Mouse (Mus musculus): ENCODE measurements around the gene Zbtb34. TPM values are rescaled to one million over a fixed set of nuclear protein-coding genes. Genes with fewer than 3 reads are reported as not detected.

Zbtb34 gene
- 8.0 and 8.5 TPM in 2 replicates for polyA plus RNA-seq (2014; fragmentation: Nextera tagmentation; extraction: Ambion mirVana)

GRCm38 (mm10) chr2:33430771-33431699 is at the start of gene Zbtb34:
Gene Zbtb34, minus strand, starts transcription at chr2:33431324.
- H3K27me3 ChIP-seq (ENCODE audit: control insufficient read depth, insufficient read depth, low read length) = no peaks in the 10 kb centered on the region
- no peaks in the 10 kb centered on the region for H3K36me3 ChIP-seq (ENCODE audit: control insufficient read depth, insufficient read depth, low read length)
- H3K9me3 ChIP-seq (ENCODE audit: control insufficient read depth, low read length) = no peaks in the 10 kb centered on the region
- peak; percentile 87 for DNase-seq (ENCODE audit: low spot score)
- peak within 1 kb of the TSS; percentile 13 for H3K27ac ChIP-seq (ENCODE audit: low read depth, low read length)
- H3K9ac ChIP-seq (ENCODE audit: low read depth, low read length) = peak within 1 kb of the TSS; percentile 93
- peak within 1 kb of the TSS; percentile 98 for H3K4me3 ChIP-seq (ENCODE audit: low read depth, low read length)
- WGBS = 1% methylated on average over 81 of the region's 102 CpGs
- peak within 1 kb of the TSS; percentile 97 for H3K4me2 ChIP-seq (replicated peaks; ENCODE audit: low read depth, low read length)
- H3K4me1 ChIP-seq (replicated peaks; ENCODE audit: control insufficient read depth, insufficient read depth, low read length) = no peaks in the 10 kb centered on the region; the same call in 1 of the 2 replicates
- ATAC-seq (ENCODE audit: low FRiP score) = peak; percentile 78

- no peaks in the 10 kb centered on the region for H3K36me3 ChIP-seq (ENCODE audit: control insufficient read depth, insufficient read depth, low read length)
- H3K9me3 ChIP-seq (ENCODE audit: control insufficient read depth, low read length) = no peaks in the 10 kb centered on the region
- 91% methylated on average over 10 of the region's 10 CpGs for WGBS
- no peak for ATAC-seq (ENCODE audit: low FRiP score)
- H3K4me2 ChIP-seq (replicated peaks; ENCODE audit: low read depth, low read length) = no peak overlapping the region
- no peak for DNase-seq (ENCODE audit: low spot score)
- H3K27ac ChIP-seq (ENCODE audit: low read depth, low read length) = no peak overlapping the region
- no peaks in the 10 kb centered on the region for H3K27me3 ChIP-seq (ENCODE audit: control insufficient read depth, insufficient read depth, low read length)
- no peaks in the 10 kb centered on the region for H3K4me1 ChIP-seq (replicated peaks; ENCODE audit: control insufficient read depth, insufficient read depth, low read length)
- H3K4me3 ChIP-seq (ENCODE audit: low read depth, low read length) = no peak overlapping the region
- H3K9ac ChIP-seq (ENCODE audit: low read depth, low read length) = no peak overlapping the region
Measured at GRCm38 (mm10) chr2:33477961-33478755, 47.0 kb upstream of the Zbtb34 start.

GRCm38 (mm10) chr2:33475961-33476360 is 44.8 kb upstream of the Zbtb34 start:
- no peak for DNase-seq (ENCODE audit: low spot score)
- Histone ChIP-seq H3K4me2 (replicated peaks; ENCODE audit: low read depth, low read length) (no peak overlapping the region), H3K36me3 (ENCODE audit: control insufficient read depth, insufficient read depth, low read length) (no peaks in the 10 kb centered on the region), H3K9ac (ENCODE audit: low read depth, low read length) (no peak overlapping the region), H3K4me1 (replicated peaks; ENCODE audit: control insufficient read depth, insufficient read depth, low read length) (no peaks in the 10 kb centered on the region), H3K9me3 (ENCODE audit: control insufficient read depth, low read length) (no peaks in the 10 kb centered on the region), H3K27me3 (ENCODE audit: control insufficient read depth, insufficient read depth, low read length) (no peaks in the 10 kb centered on the region), H3K4me3 (ENCODE audit: low read depth, low read length) (no peak overlapping the region), H3K27ac (ENCODE audit: low read depth, low read length) (no peak overlapping the region)
- no peak for ATAC-seq (ENCODE audit: low FRiP score)

GRCm38 (mm10) chr2:33468466-33469097 is 37.5 kb upstream of the Zbtb34 start, which contains the start of gene Zbtb43:
Gene Zbtb43, minus strand, starts transcription at chr2:33468559.
- peak within 1 kb of the TSS; percentile 91 for H3K9ac ChIP-seq (ENCODE audit: low read depth, low read length)
- 6% methylated on average over 36 of the region's 36 CpGs for WGBS
- peak within 1 kb of the TSS; percentile 83 for H3K4me2 ChIP-seq (replicated peaks; ENCODE audit: low read depth, low read length)
- H3K27me3 ChIP-seq (ENCODE audit: control insufficient read depth, insufficient read depth, low read length) = no peaks in the 10 kb centered on the region
- DNase-seq (ENCODE audit: low spot score) (peak; percentile 98), ATAC-seq (ENCODE audit: low FRiP score) (peak; percentile 93)
- peak within 1 kb of the TSS; percentile 96 for H3K4me3 ChIP-seq (ENCODE audit: low read depth, low read length)
- H3K27ac ChIP-seq (ENCODE audit: low read depth, low read length) = no peak within 1 kb of the TSS
- no peaks in the 10 kb centered on the region for H3K9me3 ChIP-seq (ENCODE audit: control insufficient read depth, low read length)
- H3K4me1 ChIP-seq (replicated peaks; ENCODE audit: control insufficient read depth, insufficient read depth, low read length) = peaks cover 4% of the 10 kb centered on the region; the same call in 1 of the 2 replicates
- no peaks in the 10 kb centered on the region for H3K36me3 ChIP-seq (ENCODE audit: control insufficient read depth, insufficient read depth, low read length)

- peak; percentile 53 for ATAC-seq (ENCODE audit: low FRiP score)
- Histone ChIP-seq H3K4me1 (replicated peaks; ENCODE audit: control insufficient read depth, insufficient read depth, low read length) (peaks cover 4% of the 10 kb centered on the region; the same call in 1 of the 2 replicates), H3K27me3 (ENCODE audit: control insufficient read depth, insufficient read depth, low read length) (no peaks in the 10 kb centered on the region), H3K36me3 (ENCODE audit: control insufficient read depth, insufficient read depth, low read length) (no peaks in the 10 kb centered on the region), H3K4me3 (ENCODE audit: low read depth, low read length) (peak overlapping the region; percentile 96), H3K4me2 (replicated peaks; ENCODE audit: low read depth, low read length) (peak overlapping the region; percentile 83), H3K9ac (ENCODE audit: low read depth, low read length) (peak overlapping the region; percentile 91), H3K9me3 (ENCODE audit: control insufficient read depth, low read length) (no peaks in the 10 kb centered on the region), H3K27ac (ENCODE audit: low read depth, low read length) (no peak overlapping the region)
- WGBS = 6% methylated on average over 54 of the region's 57 CpGs
- DNase-seq (ENCODE audit: low spot score) = no peak
Measured at GRCm38 (mm10) chr2:33467546-33468465, 36.7 kb upstream of the Zbtb34 start.

GRCm38 (mm10) chr2:33465966-33466365 is 34.8 kb upstream of the Zbtb34 start:
- 77% methylated on average over 4 of the region's 4 CpGs for WGBS
- Histone ChIP-seq H3K27me3 (ENCODE audit: control insufficient read depth, insufficient read depth, low read length) (no peaks in the 10 kb centered on the region), H3K36me3 (ENCODE audit: control insufficient read depth, insufficient read depth, low read length) (no peaks in the 10 kb centered on the region), H3K9ac (ENCODE audit: low read depth, low read length) (no peak overlapping the region), H3K4me3 (ENCODE audit: low read depth, low read length) (no peak overlapping the region), H3K4me2 (replicated peaks; ENCODE audit: low read depth, low read length) (no peak overlapping the region), H3K27ac (ENCODE audit: low read depth, low read length) (no peak overlapping the region), H3K4me1 (replicated peaks; ENCODE audit: control insufficient read depth, insufficient read depth, low read length) (peaks cover 4% of the 10 kb centered on the region; the same call in 1 of the 2 replicates), H3K9me3 (ENCODE audit: control insufficient read depth, low read length) (no peaks in the 10 kb centered on the region)
- no peak for ATAC-seq (ENCODE audit: low FRiP score)
- no peak for DNase-seq (ENCODE audit: low spot score)

- Histone ChIP-seq H3K9ac (ENCODE audit: low read depth, low read length) (no peak overlapping the region), H3K9me3 (ENCODE audit: control insufficient read depth, low read length) (no peaks in the 10 kb centered on the region), H3K36me3 (ENCODE audit: control insufficient read depth, insufficient read depth, low read length) (no peaks in the 10 kb centered on the region), H3K4me2 (replicated peaks; ENCODE audit: low read depth, low read length) (no peak overlapping the region), H3K27me3 (ENCODE audit: control insufficient read depth, insufficient read depth, low read length) (no peaks in the 10 kb centered on the region), H3K4me3 (ENCODE audit: low read depth, low read length) (no peak overlapping the region), H3K4me1 (replicated peaks; ENCODE audit: control insufficient read depth, insufficient read depth, low read length) (peaks cover 4% of the 10 kb centered on the region; the same call in 1 of the 2 replicates), H3K27ac (ENCODE audit: low read depth, low read length) (no peak overlapping the region)
- WGBS = 62% methylated on average over 5 of the region's 5 CpGs
- no peak for ATAC-seq (ENCODE audit: low FRiP score)
- DNase-seq (ENCODE audit: low spot score) = no peak
Measured at GRCm38 (mm10) chr2:33465215-33465614, 34.1 kb upstream of the Zbtb34 start.

Measured in hindbrain, embryonic 11.5 days (tissue).